Mouse (Mus musculus): ENCODE measurements around the gene Arhgap19.

Gene Arhgap19

DNA sequence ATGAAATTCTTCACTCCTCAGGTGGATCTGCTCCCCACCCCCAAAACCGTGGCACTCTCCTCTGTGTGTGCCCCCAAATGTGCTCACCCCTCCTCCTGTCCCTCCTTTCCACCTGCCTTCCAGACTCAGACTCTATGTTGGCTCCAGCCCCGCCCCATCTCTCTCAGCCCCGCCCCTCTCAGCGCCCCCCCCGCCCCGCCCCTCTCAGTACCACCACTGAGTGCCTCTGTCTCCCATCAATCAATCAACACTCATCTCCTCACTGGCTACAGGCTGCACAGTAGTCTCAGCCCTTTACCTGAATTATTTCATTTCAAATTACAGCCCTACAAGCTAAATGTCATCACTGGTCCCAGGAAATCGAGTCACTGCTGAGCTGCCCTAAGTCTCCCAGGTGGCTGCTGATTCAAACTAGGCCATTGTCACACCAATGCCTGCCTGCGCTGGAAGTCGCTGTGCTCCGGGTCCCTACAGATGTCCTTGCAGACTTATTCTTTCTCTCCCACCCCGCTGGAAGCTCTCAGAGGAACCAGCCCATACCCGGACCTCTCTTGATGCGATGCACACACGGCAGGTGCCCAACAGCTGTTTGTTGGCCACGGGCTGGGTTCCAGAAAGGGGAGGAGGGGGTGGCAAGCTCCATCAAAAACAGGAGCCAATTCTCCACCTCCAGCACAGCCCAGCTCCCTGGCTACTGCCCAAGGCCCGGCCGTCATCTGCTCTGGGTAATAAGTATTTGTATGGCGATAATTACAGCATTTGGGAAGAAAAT is 64.0 kb downstream of the Arhgap19 start:
- DNase-seq, result peak; percentile 6

DNA sequence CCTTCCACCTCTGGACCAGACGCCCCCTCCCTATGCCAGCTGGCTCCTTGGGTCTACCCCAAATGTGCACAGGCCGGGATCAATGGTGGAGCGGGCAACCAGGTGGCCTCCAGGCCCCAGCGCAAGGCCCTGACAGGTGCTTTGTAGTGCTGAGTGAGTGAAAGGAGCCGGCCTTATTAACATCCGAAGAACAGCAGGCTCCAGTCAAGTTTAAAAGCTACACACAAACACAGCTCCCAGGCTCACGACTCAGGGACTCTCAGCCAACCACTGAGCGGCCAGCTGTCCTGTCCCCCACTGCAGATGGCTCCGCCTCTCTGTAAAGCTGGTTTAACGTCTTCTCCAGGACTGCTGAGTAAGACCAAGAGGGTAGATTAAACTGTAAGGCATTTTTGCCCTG is 67.2 kb downstream of the Arhgap19 start:
- peak; percentile 6 for DNase-seq

- no peak for DNase-seq
Measured at GRCm38 (mm10) chr19:41725491-41725890, 76.4 kb downstream of the Arhgap19 start.

DNA sequence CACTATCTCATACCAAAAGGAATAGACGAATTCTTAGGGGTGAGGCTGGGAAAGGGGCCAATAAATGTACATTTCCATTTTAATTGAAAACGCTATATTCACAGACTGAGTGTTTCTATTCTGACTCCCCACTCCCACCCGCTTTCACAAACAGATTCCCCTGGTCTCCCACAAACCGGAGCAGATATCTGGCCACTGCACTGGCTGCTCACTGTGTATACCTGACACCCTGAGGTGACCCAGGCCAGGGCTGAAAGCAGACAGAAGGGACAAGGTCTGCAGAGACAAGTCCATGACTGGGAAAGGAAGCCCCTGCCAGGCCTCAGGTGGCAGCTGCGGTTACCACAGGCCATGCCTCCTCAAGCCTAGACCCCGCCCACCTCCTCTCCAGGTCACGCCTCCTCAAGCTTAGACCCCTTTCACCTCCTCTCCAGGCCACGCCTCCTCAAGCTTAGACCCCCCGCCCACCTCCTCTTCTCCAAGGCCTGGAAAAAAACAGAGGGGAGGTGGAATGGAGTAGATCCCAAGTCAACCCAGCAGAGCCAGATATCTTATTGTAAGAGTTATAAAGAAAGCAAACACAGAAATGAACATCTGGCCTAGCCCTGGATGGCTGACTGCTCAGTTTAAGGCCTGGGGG is 76.9 kb downstream of the Arhgap19 start:
- DNase-seq, result no peak

- DNase-seq, result no peak
Measured at GRCm38 (mm10) chr19:41723337-41723736, 78.5 kb downstream of the Arhgap19 start.

GRCm38 (mm10) chr19:41719436-41719835 is 82.4 kb downstream of the Arhgap19 start:
- DNase-seq, result no peak
